Mouse (Mus musculus) hindbrain, postnatal 0 days (tissue): ENCODE measurements at regions not wholly inside any gene's neighbourhood (a gene's known extent, or its start where the extent isn't known, plus 50 kb on each side); places are given as distances from the start of the nearest gene placed in this dataset.

ENCODE experiments used
- ATAC-seq: fragments of 200-750 bp; cut with Nextera tagmentation; 2 replicates; pipeline ENCODE4 v1.8.0; 2017; ENCODE audit warnings: mild to moderate bottlenecking, moderate TSS enrichment, moderate library complexity
- DNase-seq: peaks from one replicate; pipeline ENCODE4 v3.0.0-alpha.2; 2015; ENCODE audit warnings: low spot score
- H3K27ac ChIP-seq: fragments of 300-500 bp; sonication (generic); 2 replicates; pipeline ENCODE4 v1.5.1; 2014; ENCODE audit warnings: mild to moderate bottlenecking
- H3K27me3 ChIP-seq: fragments of 300-500 bp; sonication (generic); 2 replicates; pipeline ENCODE4 v1.6.1; 2014; ENCODE audit warnings: low read length, mixed read lengths; ENCODE audit not compliant: insufficient read depth
- H3K36me3 ChIP-seq: fragments of 300-500 bp; sonication (generic); 2 replicates; pipeline ENCODE4 v1.6.1; 2014; ENCODE audit warnings: low read length, mixed read lengths; ENCODE audit not compliant: insufficient read depth
- H3K4me1 ChIP-seq: fragments of 300-500 bp; sonication (generic); 2 replicates; pipeline ENCODE4 v1.6.1; 2014; ENCODE audit warnings: antibody characterized with exemption, low read length, mixed read lengths; ENCODE audit not compliant: insufficient read depth
- H3K4me2 ChIP-seq: fragments of 300-500 bp; sonication (generic); 2 replicates; pipeline ENCODE4 v1.6.1; 2014; ENCODE audit warnings: low read depth, mild to moderate bottlenecking, low read length, moderate library complexity, mixed read lengths
- H3K4me3 ChIP-seq: fragments of 300-500 bp; sonication (generic); 2 replicates; pipeline ENCODE4 v1.5.1; 2014; ENCODE audit warnings: low read length
- H3K9ac ChIP-seq: fragments of 300-500 bp; sonication (generic); replicated peaks from 2 replicates; pipeline ENCODE4 v1.6.1; 2014; ENCODE audit warnings: mild to moderate bottlenecking, low read length, moderate library complexity, mixed read lengths
- H3K9me3 ChIP-seq: fragments of 300-500 bp; sonication (generic); 2 replicates; pipeline ENCODE4 v1.6.1; 2016; ENCODE audit warnings: low read length, mixed read lengths
- CTCF ChIP-seq: IDR thresholded peaks from 2 replicates; pipeline ENCODE4 v1.5.1; 2016; ENCODE audit warnings: antibody characterized with exemption, control low read depth, low read depth
- WGBS: fragments of 180-500 bp; shearing (Covaris S2); extraction: QIAGEN DNeasy Blood & Tissue Kit; methylation state at CpG from one replicate; pipeline ENCODE4 v1.1.7; 2014; 5-methylcytosine and 5-hydroxymethylcytosine counted together

DNA sequence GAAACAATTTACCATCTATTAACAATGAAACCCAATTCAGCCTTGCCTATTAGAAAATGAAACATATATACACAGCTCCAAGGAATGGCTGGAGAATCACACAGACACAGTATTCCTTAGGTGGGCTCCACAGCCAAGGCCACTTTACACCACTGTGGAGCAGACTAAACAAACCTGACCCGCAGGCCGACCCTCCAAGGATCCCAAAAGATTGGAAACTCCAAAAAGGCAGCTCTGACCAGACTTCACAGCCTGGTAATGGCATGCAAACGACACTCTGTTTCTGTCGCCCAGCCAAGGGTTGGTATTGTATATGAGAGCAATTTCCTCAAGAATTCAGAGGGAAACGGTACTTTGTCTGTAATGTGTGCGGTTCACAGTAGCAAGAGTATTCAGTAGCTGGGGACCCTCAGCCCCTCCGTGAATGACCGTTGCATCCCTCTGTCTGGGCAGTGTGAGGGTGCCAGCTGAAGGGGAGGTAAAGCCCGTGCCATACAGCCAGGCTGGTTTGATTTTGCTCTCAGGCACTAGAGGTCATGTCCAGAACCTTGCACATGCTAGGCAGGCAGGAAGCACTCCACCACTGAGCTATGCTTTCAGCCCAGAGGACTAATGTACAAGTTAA is 184.5 kb upstream of the Spred2 start:
- Histone ChIP-seq H3K9ac (no peak overlapping the region), H3K4me1 (no peaks in the 10 kb centered on the region), H3K4me2 (no peak overlapping the region), H3K4me3 (no peak overlapping the region), H3K36me3 (no peaks in the 10 kb centered on the region), H3K27me3 (no peaks in the 10 kb centered on the region), H3K27ac (no peak overlapping the region), H3K9me3 (no peaks in the 10 kb centered on the region)
- 58% methylated on average over 9 of the region's 9 CpGs for WGBS
- ATAC-seq (no peak), DNase-seq (no peak)
- TF ChIP-seq CTCF = no peak

- H3K4me2 ChIP-seq = no peak overlapping the region
- DNase-seq (no peak), ATAC-seq (no peak)
- H3K27me3 ChIP-seq = no peaks in the 10 kb centered on the region
- whole genome bisulfite sequencing = 93% methylated on average over 3 of the region's 3 CpGs
- H3K36me3 ChIP-seq = no peaks in the 10 kb centered on the region
- no peak overlapping the region for H3K27ac ChIP-seq
- TF ChIP-seq CTCF = no peak
- H3K4me3 ChIP-seq = no peak overlapping the region
- no peaks in the 10 kb centered on the region for H3K9me3 ChIP-seq
- H3K4me1 ChIP-seq = no peaks in the 10 kb centered on the region
- no peak overlapping the region for H3K9ac ChIP-seq
These were observed 183.6 kb upstream of the Spred2 start for GRCm38 (mm10) chr11:19740562-19740961.

GRCm38 (mm10) chr11:19747097-19747972 is 176.8 kb upstream of the Spred2 start:
- Histone ChIP-seq H3K9ac (no peak overlapping the region), H3K4me1 (no peaks in the 10 kb centered on the region), H3K36me3 (no peaks in the 10 kb centered on the region), H3K4me3 (no peak overlapping the region), H3K4me2 (no peak overlapping the region), H3K27me3 (no peaks in the 10 kb centered on the region), H3K27ac (no peak overlapping the region), H3K9me3 (no peaks in the 10 kb centered on the region)
- no peak for TF ChIP-seq CTCF
- WGBS = 61% methylated on average over 11 of the region's 11 CpGs
- ATAC-seq (no peak), DNase-seq (no peak)

- 51% methylated on average over 14 of the region's 14 CpGs for WGBS
- TF ChIP-seq CTCF = no peak
- no peaks in the 10 kb centered on the region for H3K27me3 ChIP-seq
- H3K36me3 ChIP-seq = no peaks in the 10 kb centered on the region
- DNase-seq = no peak
- no peak overlapping the region for H3K9ac ChIP-seq
- no peaks in the 10 kb centered on the region for H3K4me1 ChIP-seq
- H3K9me3 ChIP-seq = no peaks in the 10 kb centered on the region
- ATAC-seq = no peak
- no peak overlapping the region for H3K27ac ChIP-seq
- no peak overlapping the region for H3K4me2 ChIP-seq
- no peak overlapping the region for H3K4me3 ChIP-seq
These were observed 176.1 kb upstream of the Spred2 start for GRCm38 (mm10) chr11:19747973-19748559.

GRCm38 (mm10) chr11:19758892-19759291 is 165.3 kb upstream of the Spred2 start:
- Histone ChIP-seq H3K9ac (no peak overlapping the region), H3K36me3 (no peaks in the 10 kb centered on the region), H3K4me3 (no peak overlapping the region), H3K4me2 (no peak overlapping the region), H3K27me3 (no peaks in the 10 kb centered on the region), H3K4me1 (no peaks in the 10 kb centered on the region), H3K27ac (no peak overlapping the region), H3K9me3 (no peaks in the 10 kb centered on the region)
- TF ChIP-seq CTCF = no peak
- ATAC-seq (no peak), DNase-seq (no peak)
- WGBS = 82% methylated on average over 4 of the region's 4 CpGs

DNA sequence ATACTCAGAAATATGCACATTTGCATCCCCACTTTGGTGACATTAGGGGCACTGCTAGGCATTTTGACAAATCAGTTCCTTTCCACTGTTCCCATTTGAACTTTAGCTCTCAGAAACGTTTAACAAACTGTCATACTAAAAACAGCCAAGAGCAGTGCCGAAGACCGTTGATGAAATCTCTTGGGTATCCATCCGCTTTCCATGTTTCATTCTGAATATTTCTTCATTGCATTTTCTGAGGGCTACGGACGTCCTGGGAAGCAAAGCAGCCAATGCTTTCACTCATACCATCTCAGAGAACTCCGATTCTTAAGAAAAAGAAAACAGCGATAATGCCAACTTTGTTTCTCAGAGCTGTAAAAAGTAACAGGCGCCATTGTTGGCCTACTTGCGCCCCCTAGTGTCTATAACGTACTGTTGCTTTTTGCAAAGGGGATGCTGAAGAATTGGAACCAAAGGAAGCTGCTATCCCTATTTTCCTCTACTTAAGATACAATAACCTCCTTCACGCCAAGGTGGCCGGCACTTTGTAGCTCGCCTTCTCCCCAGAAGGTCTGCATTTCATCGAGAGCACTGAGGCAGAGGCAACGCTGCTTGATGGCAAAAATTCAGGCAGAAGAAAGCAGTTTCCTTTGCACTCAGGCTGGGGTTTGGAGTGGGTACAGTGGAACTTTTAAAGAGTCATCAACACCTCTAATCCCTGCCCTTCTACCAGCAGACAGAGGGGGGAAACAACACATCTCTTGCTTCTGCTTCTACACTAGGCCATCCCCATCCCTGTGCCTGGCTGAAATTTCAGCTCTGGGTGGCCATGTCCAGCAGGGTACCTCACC is 163.1 kb upstream of the Spred2 start:
- TF ChIP-seq CTCF = peak; percentile 92
- Histone ChIP-seq H3K9ac (no peak overlapping the region), H3K9me3 (no peaks in the 10 kb centered on the region), H3K4me3 (peak overlapping the region; percentile 32), H3K36me3 (no peaks in the 10 kb centered on the region), H3K27ac (no peak overlapping the region; the same call in 1 of the 2 replicates), H3K4me1 (no peaks in the 10 kb centered on the region), H3K27me3 (no peaks in the 10 kb centered on the region), H3K4me2 (peak overlapping the region; percentile 57)
- peak; percentile 30; the same call in 1 of the 2 replicates for ATAC-seq
- WGBS = 6% methylated on average over 16 of the region's 16 CpGs
- DNase-seq = peak; percentile 92
